Mouse (Mus musculus) kidney, adult 2 months (tissue): ENCODE results near the gene Disc1.
A peak's percentile ranks its signal among the peaks of the same experiment; 100 is the strongest.

Source experiments
- CTCF ChIP-seq: fragments of 200-500 bp; conservative IDR thresholded peaks from 2 replicates; pipeline ENCODE4 v1.5.1; 2011; ENCODE audit warnings: low read depth, mild to moderate bottlenecking, control low read depth, low read length, moderate library complexity, mixed read lengths; ENCODE audit not compliant: insufficient read depth, insufficient read length
- POLR2A ChIP-seq: fragments of 200-500 bp; IDR thresholded peaks from one replicate; pipeline ENCODE4 v1.6.1; 2011; ENCODE audit warnings: low read depth, low read length, control low read depth

DNA sequence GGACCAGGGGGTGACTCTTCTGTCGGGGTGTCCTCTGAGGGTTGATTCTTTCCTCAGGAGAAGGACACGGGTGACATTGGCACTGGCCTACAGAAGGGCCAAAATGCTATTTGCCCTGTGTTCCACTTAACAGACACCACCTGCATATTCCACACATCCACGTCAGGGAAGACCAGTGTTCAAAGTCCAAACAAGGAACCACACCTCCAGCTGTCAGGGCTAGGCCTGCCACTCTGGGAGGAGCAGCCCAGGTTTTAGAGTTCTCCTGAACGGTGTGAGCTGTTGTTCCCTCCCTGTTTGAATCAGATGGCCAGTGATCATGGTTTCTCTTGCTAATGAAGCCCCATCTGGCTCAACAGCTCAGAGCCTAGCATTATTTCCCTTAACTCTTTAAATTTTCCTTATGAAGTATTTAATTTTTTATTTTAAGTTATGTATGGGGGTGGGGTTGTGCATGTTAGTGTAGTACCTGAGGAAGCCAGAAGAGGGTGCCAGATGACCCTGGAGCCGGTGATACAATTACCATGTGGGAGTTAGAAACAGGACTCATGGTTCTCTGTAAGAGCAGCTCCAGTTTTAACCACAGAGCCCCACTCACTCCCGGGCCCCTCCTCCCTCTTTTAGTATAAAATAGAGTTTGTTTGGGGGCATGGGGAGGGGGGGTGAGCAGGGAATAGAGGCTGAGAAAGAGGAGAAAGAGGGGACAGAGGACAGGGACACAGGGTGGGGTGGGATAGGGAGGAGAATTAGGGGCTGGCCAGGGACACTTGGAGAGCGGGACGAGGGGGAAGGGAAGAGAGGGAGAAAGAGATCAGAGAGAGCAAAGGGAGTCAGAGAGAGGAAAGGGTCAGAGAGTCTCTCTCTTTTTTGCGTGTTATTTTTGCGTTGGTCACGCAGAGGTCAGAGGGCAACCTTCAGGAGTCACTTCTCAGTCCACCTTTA is 111.8 kb downstream of the Disc1 start:
- TF ChIP-seq POLR2A: no peak
- TF ChIP-seq CTCF: peak; percentile 64
